Mouse (Mus musculus) stomach, postnatal 0 days (tissue): ENCODE results near the gene Dnajc21. TPM values are rescaled to one million over a fixed set of nuclear protein-coding genes. Genes with fewer than 3 reads are reported as not detected.

Experiments used
- ATAC-seq: fragments of 200-750 bp; cut with Nextera tagmentation; 2 replicates; pipeline ENCODE4 v1.8.0; 2017; ENCODE audit not compliant: low FRiP score, low TSS enrichment
- DNase-seq: peaks from one replicate; pipeline ENCODE4 v3.0.0-alpha.2; 2016; ENCODE audit warnings: low spot score
- H3K27ac ChIP-seq: fragments of 300-500 bp; sonication (generic); replicated peaks from 2 replicates; pipeline ENCODE4 v1.5.1; 2014; ENCODE audit warnings: mild to moderate bottlenecking, control low read depth
- H3K27me3 ChIP-seq: fragments of 300-500 bp; sonication (generic); 2 replicates; pipeline ENCODE4 v1.6.1; 2014; ENCODE audit warnings: low read length; ENCODE audit not compliant: control insufficient read depth, insufficient read depth
- H3K36me3 ChIP-seq: fragments of 300-500 bp; sonication (generic); 2 replicates; pipeline ENCODE4 v1.6.1; 2014; ENCODE audit warnings: low read length, mixed read lengths; ENCODE audit not compliant: control insufficient read depth, insufficient read depth
- H3K4me1 ChIP-seq: fragments of 300-500 bp; sonication (generic); replicated peaks from 2 replicates; pipeline ENCODE4 v1.6.1; 2014; ENCODE audit warnings: antibody characterized with exemption; ENCODE audit not compliant: control insufficient read depth, insufficient read depth
- H3K4me2 ChIP-seq: fragments of 300-500 bp; sonication (generic); replicated peaks from 2 replicates; pipeline ENCODE4 v1.6.1; 2014; ENCODE audit warnings: low read depth, mild to moderate bottlenecking, control low read depth, moderate library complexity
- H3K4me3 ChIP-seq: fragments of 300-500 bp; sonication (generic); 2 replicates; pipeline ENCODE4 v1.5.1; 2014; ENCODE audit warnings: low read depth, low read length, control low read depth
- H3K9ac ChIP-seq: fragments of 300-500 bp; sonication (generic); 2 replicates; pipeline ENCODE4 v1.6.1; 2014; ENCODE audit warnings: mild to moderate bottlenecking, low read length, control low read depth, mixed read lengths
- H3K9me3 ChIP-seq: fragments of 300-500 bp; sonication (generic); 2 replicates; pipeline ENCODE4 v1.6.1; 2016; ENCODE audit warnings: low read length; ENCODE audit not compliant: control insufficient read depth
- CTCF ChIP-seq: IDR thresholded peaks from 2 replicates; pipeline ENCODE4 v1.5.1; 2016; ENCODE audit warnings: antibody characterized with exemption, low read depth, mild to moderate bottlenecking, moderate library complexity
- EP300 ChIP-seq: optimal IDR thresholded peaks from 2 replicates; pipeline ENCODE3; 2016; ENCODE audit warnings: antibody characterized with exemption
- WGBS: fragments of 180-500 bp; shearing (Covaris S2); extraction: QIAGEN DNeasy Blood & Tissue Kit; methylation state at CpG from one replicate; pipeline ENCODE4 v1.1.7; 2014; 5-methylcytosine and 5-hydroxymethylcytosine counted together
- polyA plus RNA-seq: library from polyadenylated mRNA; unstranded; fragments of >200 nt; fragmentation: Nextera tagmentation; extraction: Ambion mirVana; gene quantifications from 2 replicates; pipeline ENCODE4 v1.2.1, GENCODE M21; 2015

The Dnajc21 gene
- polyA plus RNA-seq, 1 experiment from 2014 or later = 11.8 TPM

DNA sequence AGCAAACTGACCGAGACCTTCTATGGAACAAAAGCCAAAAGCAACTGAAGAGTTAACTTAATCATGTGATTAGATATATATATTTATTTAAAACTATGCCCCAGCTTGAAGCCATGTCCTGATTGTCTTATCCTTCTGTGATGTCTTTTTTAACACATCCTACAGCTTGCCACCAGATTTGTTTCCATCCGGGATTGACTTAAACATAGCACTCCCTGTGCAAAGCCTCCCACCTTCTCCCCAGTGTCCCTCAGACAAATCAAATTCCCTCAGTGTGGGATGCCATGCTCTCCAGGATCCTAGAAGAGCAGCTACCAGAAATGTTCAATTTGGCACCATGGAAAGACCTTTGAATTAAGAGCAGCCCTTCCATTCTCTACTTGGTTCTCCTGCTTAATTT, 59.4 kb downstream of the Dnajc21 start:
- Histone ChIP-seq H3K27ac (no peak overlapping the region), H3K4me1 (no peaks in the 10 kb centered on the region), H3K4me3 (no peak overlapping the region), H3K36me3 (no peaks in the 10 kb centered on the region), H3K9ac (no peak overlapping the region), H3K27me3 (no peaks in the 10 kb centered on the region), H3K9me3 (no peaks in the 10 kb centered on the region), H3K4me2 (no peak overlapping the region)
- no peak for TF ChIP-seq EP300
- WGBS = 75% methylated on average over 2 of the region's 2 CpGs
- DNase-seq (no peak), ATAC-seq (no peak)

DNA sequence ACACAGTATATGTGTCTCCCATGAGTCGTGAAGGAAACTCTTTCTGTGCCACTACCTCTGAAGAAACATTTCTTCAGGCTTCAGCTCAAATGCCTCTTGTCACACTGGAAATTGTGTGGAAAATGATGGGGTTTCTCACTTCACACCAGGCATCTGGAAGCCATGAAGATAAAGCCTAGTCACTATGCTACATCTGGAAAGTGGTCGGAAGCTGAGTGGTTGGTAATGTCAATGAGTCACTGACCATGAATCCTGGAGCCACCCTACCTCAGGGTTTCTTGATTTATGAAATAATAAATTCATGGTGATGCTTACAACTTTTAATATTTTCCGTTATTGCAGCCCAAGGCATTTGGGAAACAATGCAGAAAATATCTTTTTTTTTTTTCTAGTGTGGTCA, 60.5 kb downstream of the Dnajc21 start:
- H3K27me3 ChIP-seq = no peaks in the 10 kb centered on the region
- TF ChIP-seq CTCF = no peak
- H3K4me1 ChIP-seq = no peaks in the 10 kb centered on the region
- no peaks in the 10 kb centered on the region for H3K36me3 ChIP-seq
- no peak overlapping the region for H3K9ac ChIP-seq
- H3K27ac ChIP-seq = no peak overlapping the region
- no peak overlapping the region for H3K4me2 ChIP-seq
- 89% methylated on average over 3 of the region's 3 CpGs for WGBS
- ATAC-seq (no peak), DNase-seq (no peak)
- no peak overlapping the region for H3K4me3 ChIP-seq
- H3K9me3 ChIP-seq = no peaks in the 10 kb centered on the region

DNA sequence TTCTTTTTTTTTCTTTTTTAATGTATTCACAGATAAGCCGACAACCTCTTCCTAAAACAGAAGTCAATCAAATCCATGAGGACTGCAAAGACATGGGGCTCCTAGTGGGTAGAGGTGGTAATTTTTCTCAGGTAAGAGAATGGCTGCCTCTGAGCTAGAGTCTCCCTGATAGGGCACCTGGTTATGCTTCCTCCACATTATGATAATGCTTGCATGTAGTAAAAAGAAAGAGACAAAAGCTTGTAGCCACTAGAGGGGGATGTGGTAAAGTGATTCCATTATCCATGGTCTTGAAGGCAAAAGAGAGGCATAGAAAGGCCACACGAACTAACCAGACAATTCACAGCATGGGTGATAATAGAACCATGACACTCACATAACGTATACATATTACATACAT, 69.9 kb downstream of the Dnajc21 start:
- no peaks in the 10 kb centered on the region for H3K27me3 ChIP-seq
- H3K4me2 ChIP-seq = no peak overlapping the region
- no peak overlapping the region for H3K9ac ChIP-seq
- H3K4me3 ChIP-seq = no peak overlapping the region
- H3K4me1 ChIP-seq = no peaks in the 10 kb centered on the region
- no peak for TF ChIP-seq EP300
- TF ChIP-seq CTCF = peak; percentile 60
- no peak for DNase-seq
- H3K9me3 ChIP-seq = no peaks in the 10 kb centered on the region
- ATAC-seq = no peak
- 62% methylated on average over 3 of the region's 3 CpGs for WGBS
- no peak overlapping the region for H3K27ac ChIP-seq
- no peaks in the 10 kb centered on the region for H3K36me3 ChIP-seq

DNA sequence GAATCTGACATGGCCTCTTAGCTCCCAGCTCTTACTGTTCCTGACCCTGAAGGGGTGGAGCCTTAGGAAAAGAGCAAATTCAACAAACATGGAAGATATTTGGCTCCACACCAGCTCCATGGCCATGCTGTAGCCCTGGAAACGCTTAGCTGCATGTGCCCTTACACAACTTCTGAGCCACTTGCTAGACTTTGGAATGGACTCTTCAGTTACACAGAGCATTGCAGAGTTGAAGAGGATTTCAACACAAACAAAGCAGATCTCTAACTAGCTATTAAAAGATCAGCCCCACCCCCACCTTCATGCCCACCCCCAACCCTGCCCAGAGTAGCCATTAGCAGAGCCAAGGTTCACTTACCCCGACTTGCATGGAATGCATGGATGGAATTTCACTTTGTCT, 70.5 kb downstream of the Dnajc21 start:
- DNase-seq = no peak
- H3K4me2 ChIP-seq = no peak overlapping the region
- no peak overlapping the region for H3K9ac ChIP-seq
- no peaks in the 10 kb centered on the region for H3K27me3 ChIP-seq
- no peaks in the 10 kb centered on the region for H3K4me1 ChIP-seq
- TF ChIP-seq CTCF (no peak), EP300 (no peak)
- no peaks in the 10 kb centered on the region for H3K36me3 ChIP-seq
- H3K9me3 ChIP-seq = no peaks in the 10 kb centered on the region
- H3K27ac ChIP-seq = no peak overlapping the region
- WGBS = 31% methylated on average over 2 of the region's 2 CpGs
- ATAC-seq = no peak
- H3K4me3 ChIP-seq = no peak overlapping the region

Other genes starting within 250 kb of the Dnajc21 start
- gene Gm21973, start 145.1 kb downstream of the Dnajc21 start, polyA plus RNA-seq = not detected in 2 replicates
- gene Agxt2, start 112.0 kb downstream of the Dnajc21 start, polyA plus RNA-seq = 0.17 TPM in 1 of 2 replicates, not detected in the other
- 85.2 and 86.1 TPM in 2 replicates for gene Brix1, start 15.4 kb upstream of the Dnajc21 start, polyA plus RNA-seq
- gene Rad1, start 15.5 kb upstream of the Dnajc21 start, polyA plus RNA-seq = 15.1 and 16.0 TPM in 2 replicates
- gene Ttc23l, start 88.2 kb upstream of the Dnajc21 start, polyA plus RNA-seq = not detected in 2 replicates
- 8.0 and 8.7 TPM in 2 replicates for gene Rai14, start 244.1 kb upstream of the Dnajc21 start, polyA plus RNA-seq